In genomic region chrX:44367280-44367645, GRCm38 (mm10) we compare ENCODE assay signal across 8 mouse cellular contexts. TPM values are rescaled to one million over a fixed set of nuclear protein-coding genes. Genes with fewer than 3 reads are reported as not detected.
A peak's percentile ranks its signal among the peaks of the same experiment; 100 is the strongest.
DNase-seq lines count a peak whose midpoint lies in the region; ATAC-seq and TF ChIP-seq lines count a peak whose summit lies in the region.

No protein-coding gene starts in this region.

- no peak overlapping the region for H3K27ac ChIP-seq in layer of hippocampus, adult 2 months
- H3K27ac ChIP-seq in forebrain, embryonic 10.5 days: 0 out of 2 replicates have a peak overlapping the region, but pooled peaks have one; percentile 82
- H3K27ac ChIP-seq in limb, embryonic 10.5 days: peak overlapping the region; percentile 86; the same call in 1 of the 2 replicates
- H3K27ac ChIP-seq in neural tube, embryonic 14.5 days (ENCODE audit: low read depth, low read length): no peak overlapping the region

- H3K9me3 ChIP-seq in forebrain, embryonic 10.5 days: peaks cover 9% of the 10 kb centered on the region; the same call in 1 of the 2 replicates
- no peaks in the 10 kb centered on the region for H3K9me3 ChIP-seq in limb, embryonic 10.5 days (replicated peaks)
- no peaks in the 10 kb centered on the region for H3K9me3 ChIP-seq in neural tube, embryonic 14.5 days (ENCODE audit: control insufficient read depth, low read length)

- no peak for TF ChIP-seq CTCF in layer of hippocampus, adult 2 months (conservative IDR thresholded peaks at IDR 0.05)

- DNase-seq in layer of hippocampus, adult 2 months (ENCODE audit: low spot score in 2 of 2): no peak
- no peak for DNase-seq in layer of hippocampus, adult 11-12 months (ENCODE audit: low spot score)
- no peak for DNase-seq in forebrain, embryonic 10.5 days (ENCODE audit: extremely low spot score, low spot score)
- peak; percentile 31 for DNase-seq in limb, embryonic 10.5 days (ENCODE audit: low spot score)
- DNase-seq in ovary, postnatal 36 days (ENCODE audit: low spot score): no peak
- no peak for DNase-seq in cerebellum, adult 11-12 months
- DNase-seq in layer of hippocampus, adult 9-10 months (ENCODE audit: low spot score): no peak

- H3K9ac ChIP-seq in neural tube, embryonic 14.5 days (replicated peaks; ENCODE audit: low read depth, low read length): no peak overlapping the region

- H3K36me3 ChIP-seq in forebrain, embryonic 10.5 days (replicated peaks): no peaks in the 10 kb centered on the region
- H3K36me3 ChIP-seq in limb, embryonic 10.5 days: no peaks in the 10 kb centered on the region
- H3K36me3 ChIP-seq in neural tube, embryonic 14.5 days (ENCODE audit: control insufficient read depth, insufficient read depth, low read length): no peaks in the 10 kb centered on the region

- peaks cover 7% of the 10 kb centered on the region; the same call in 1 of the 2 replicates for H3K27me3 ChIP-seq in forebrain, embryonic 10.5 days (ENCODE audit: poor library complexity, severe bottlenecking)
- no peaks in the 10 kb centered on the region for H3K27me3 ChIP-seq in limb, embryonic 10.5 days (ENCODE audit: low read depth, poor library complexity, severe bottlenecking)
- H3K27me3 ChIP-seq in neural tube, embryonic 14.5 days (ENCODE audit: control insufficient read depth, insufficient read depth, low read length): no peaks in the 10 kb centered on the region

- peak; percentile 28; the same call in 1 of the 2 replicates for ATAC-seq in neural tube, embryonic 14.5 days (ENCODE audit: low read depth)

- peak overlapping the region; percentile 56 for H3K4me3 ChIP-seq in layer of hippocampus, adult 2 months
- peak overlapping the region; percentile 57 for H3K4me3 ChIP-seq in forebrain, embryonic 10.5 days
- peak overlapping the region; percentile 57 for H3K4me3 ChIP-seq in limb, embryonic 10.5 days
- peak overlapping the region; percentile 45 for H3K4me3 ChIP-seq in neural tube, embryonic 14.5 days (ENCODE audit: low read depth, low read length)

- WGBS in forebrain, embryonic 10.5 days: 77% methylated on average over 14 of the region's 14 CpGs
- WGBS in limb, embryonic 10.5 days: 72% methylated on average over 14 of the region's 14 CpGs
- 72% methylated on average over 14 of the region's 14 CpGs for WGBS in neural tube, embryonic 14.5 days

- H3K4me1 ChIP-seq in forebrain, embryonic 10.5 days: no peaks in the 10 kb centered on the region
- no peaks in the 10 kb centered on the region for H3K4me1 ChIP-seq in limb, embryonic 10.5 days
- no peaks in the 10 kb centered on the region for H3K4me1 ChIP-seq in neural tube, embryonic 14.5 days (ENCODE audit: control insufficient read depth, insufficient read depth, low read length)

- peak overlapping the region; percentile 57 for H3K4me2 ChIP-seq in neural tube, embryonic 14.5 days (ENCODE audit: low read depth, low read length)

RNA-seq across cellular contexts. Expression of gene Dcaf12l2, which starts 0.9 kb away (rescaled TPM):
- 1 to 10 TPM; 1.6 to 2.4 TPM for total RNA-seq in layer of hippocampus, adult 2 months (2021)
- 1.1 and 1.5 TPM in 2 replicates for polyA plus RNA-seq in forebrain, embryonic 10.5 days (2016; fragmentation: Nextera tagmentation; extraction: Ambion mirVana)
- polyA plus RNA-seq in limb, embryonic 10.5 days (2016; fragmentation: Nextera tagmentation; extraction: Ambion mirVana): 1.4 and 2.8 TPM in 2 replicates
- 1.5 and 2.0 TPM in 2 replicates for polyA plus RNA-seq in neural tube, embryonic 14.5 days (2014; fragmentation: Nextera tagmentation; extraction: Ambion mirVana)

Comparison
In these comparisons a context has a peak if more than half of its experiments do, and no peak if none do; other contexts are left out.
1. H3K27ac ChIP-seq: peak in forebrain, embryonic 10.5 days (single experiment) and limb, embryonic 10.5 days (single experiment); none in layer of hippocampus, adult 2 months (single experiment) and neural tube, embryonic 14.5 days (single experiment).
2. Peak in every context shown above with its lines, with median percentiles within 50 percentile points of each other: H3K4me3 ChIP-seq.